Mouse (Mus musculus) bone marrow, adult 2 months (tissue): ENCODE data around the gene Car9.

Source experiments
- CTCF ChIP-seq: fragments of 200-500 bp; IDR thresholded peaks from 2 replicates; pipeline ENCODE4 v1.5.1; 2011; ENCODE audit warnings: low read length, control low read depth; ENCODE audit not compliant: control insufficient read depth, insufficient read depth
- POLR2A ChIP-seq: fragments of 200-500 bp; IDR thresholded peaks from 2 replicates; pipeline ENCODE4 v1.6.1; 2011; ENCODE audit warnings: low read depth, mild to moderate bottlenecking, control low read depth, low read length, borderline replicate concordance; ENCODE audit not compliant: control insufficient read depth

GRCm38 (mm10) chr4:43513300-43513699 lies 6.5 kb downstream of the Car9 start:
- TF ChIP-seq POLR2A (no peak), CTCF (no peak)
